Mouse (Mus musculus): ENCODE data around the gene Yap1.
A peak's percentile ranks its signal among the peaks of the same experiment; 100 is the strongest.

Yap1 gene

GRCm38 (mm10) chr9:7967980-7968379, 36.4 kb downstream of the Yap1 start:
- no peak for DNase-seq

GRCm38 (mm10) chr9:7965590-7965989, 38.8 kb downstream of the Yap1 start:
- DNase-seq = no peak

GRCm38 (mm10) chr9:7963867-7964266, 40.5 kb downstream of the Yap1 start:
- no peak for DNase-seq

GRCm38 (mm10) chr9:7962915-7963314, 41.5 kb downstream of the Yap1 start:
- no peak for DNase-seq

- no peak for DNase-seq
Measured at GRCm38 (mm10) chr9:7961366-7962160, 42.8 kb downstream of the Yap1 start.

GRCm38 (mm10) chr9:7960382-7960781, 44.0 kb downstream of the Yap1 start:
- no peak for DNase-seq

GRCm38 (mm10) chr9:7959301-7959700, 45.1 kb downstream of the Yap1 start:
- DNase-seq = no peak

GRCm38 (mm10) chr9:7958025-7958593, 46.3 kb downstream of the Yap1 start:
- peak; percentile 18 for DNase-seq

- peak; percentile 13 for DNase-seq
Measured at GRCm38 (mm10) chr9:7957407-7957806, 47.0 kb downstream of the Yap1 start.

- DNase-seq = no peak
Measured at GRCm38 (mm10) chr9:7956400-7956799, 48.0 kb downstream of the Yap1 start.

GRCm38 (mm10) chr9:7952886-7953285, 51.5 kb downstream of the Yap1 start:
- DNase-seq = peak; percentile 42

GRCm38 (mm10) chr9:7950211-7950644, 54.2 kb downstream of the Yap1 start:
- no peak for DNase-seq

- no peak for DNase-seq
Measured at GRCm38 (mm10) chr9:7947946-7948345, 56.5 kb downstream of the Yap1 start.

- no peak for DNase-seq
Measured at GRCm38 (mm10) chr9:7943796-7944462, 60.5 kb downstream of the Yap1 start.

- DNase-seq = no peak
Measured at GRCm38 (mm10) chr9:7942701-7943100, 61.7 kb downstream of the Yap1 start.

- DNase-seq = no peak
Measured at GRCm38 (mm10) chr9:7940075-7940474, 64.3 kb downstream of the Yap1 start.

GRCm38 (mm10) chr9:7934419-7934818, 70.0 kb downstream of the Yap1 start:
- DNase-seq = no peak

- no peak for DNase-seq
Measured at GRCm38 (mm10) chr9:7929552-7929951, 74.8 kb downstream of the Yap1 start.

GRCm38 (mm10) chr9:7928866-7929265, 75.5 kb downstream of the Yap1 start:
- DNase-seq = no peak

- no peak for DNase-seq
Measured at GRCm38 (mm10) chr9:7928207-7928793, 76.1 kb downstream of the Yap1 start.

GRCm38 (mm10) chr9:7914925-7915324, 89.5 kb downstream of the Yap1 start:
- no peak for DNase-seq

GRCm38 (mm10) chr9:7914487-7914886, 89.9 kb downstream of the Yap1 start:
- DNase-seq = peak; percentile 91

GRCm38 (mm10) chr9:7913953-7914352, 90.4 kb downstream of the Yap1 start:
- DNase-seq = peak; percentile 48

All from retina, postnatal 1 day (tissue).